Mouse (Mus musculus) testis, adult 2 months (tissue): ENCODE results near the gene Lrrc66. TPM values are rescaled to one million over a fixed set of nuclear protein-coding genes. Genes with fewer than 3 reads are reported as not detected.

Experiments used
- H3K27ac ChIP-seq: fragments of 200-500 bp; 2 replicates; pipeline ENCODE4 v1.5.1; 2012; ENCODE audit warnings: low read depth, low read length; ENCODE audit not compliant: control insufficient read depth, insufficient read depth
- H3K27me3 ChIP-seq: fragments of 200-500 bp; 2 replicates; pipeline ENCODE4 v1.6.1; 2012; ENCODE audit warnings: mild to moderate bottlenecking, low read length, moderate library complexity; ENCODE audit not compliant: control insufficient read depth, insufficient read depth
- H3K36me3 ChIP-seq: fragments of 200-500 bp; 2 replicates; pipeline ENCODE4 v1.6.1; 2012; ENCODE audit warnings: mild to moderate bottlenecking, low read length; ENCODE audit not compliant: control insufficient read depth, insufficient read depth
- H3K4me1 ChIP-seq: fragments of 200-500 bp; 2 replicates; pipeline ENCODE4 v1.6.1; 2012; ENCODE audit warnings: low read length; ENCODE audit not compliant: control insufficient read depth, insufficient read depth
- H3K4me3 ChIP-seq: fragments of 200-500 bp; 2 replicates; pipeline ENCODE4 v1.5.1; 2012; ENCODE audit warnings: low read depth, mild to moderate bottlenecking, low read length, moderate library complexity, mixed read lengths; ENCODE audit not compliant: control insufficient read depth
- CTCF ChIP-seq: fragments of 200-500 bp; IDR thresholded peaks from 2 replicates; pipeline ENCODE4 v1.5.1; 2012; ENCODE audit warnings: low read depth, mild to moderate bottlenecking, inconsistent platforms, low read length, moderate library complexity; ENCODE audit not compliant: control insufficient read depth, insufficient read depth, insufficient replicate concordance
- POLR2A ChIP-seq: fragments of 200-500 bp; IDR thresholded peaks from 2 replicates; pipeline ENCODE4 v1.6.1; 2012; ENCODE audit warnings: low read depth, mild to moderate bottlenecking, inconsistent platforms, low read length, moderate library complexity; ENCODE audit not compliant: control insufficient read depth
- polyA plus RNA-seq: library from polyadenylated mRNA; depleted of rRNA; stranded (reverse); fragments of >200 nt; gene quantifications from 2 replicates; pipeline ENCODE4 v1.2.3, GENCODE M21; 2012

Lrrc66 gene
- polyA plus RNA-seq, 1 experiment = 1.7 TPM

DNA sequence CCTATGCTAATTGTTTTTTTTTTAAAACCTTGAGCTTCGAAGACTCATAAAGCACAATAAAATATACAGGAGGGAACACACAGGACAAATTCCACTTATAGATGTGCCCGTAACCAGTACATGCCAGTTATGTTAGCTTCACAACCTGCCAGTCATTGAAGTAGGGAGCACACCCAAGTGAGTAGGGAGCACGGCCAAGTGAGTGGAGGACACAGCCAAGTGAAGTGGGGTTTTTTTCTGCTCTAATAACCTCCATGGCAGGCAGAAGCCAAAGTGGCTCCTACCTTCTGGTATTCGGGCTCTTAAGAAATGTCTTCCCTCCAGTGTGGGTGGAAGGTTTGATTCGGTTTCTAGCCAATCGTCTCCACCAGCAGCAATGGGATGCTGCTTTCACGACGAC lies 19.0 kb downstream of the Lrrc66 start:
- TF ChIP-seq CTCF (no peak), POLR2A (no peak)
- Histone ChIP-seq H3K36me3 (no peaks in the 10 kb centered on the region), H3K27ac (no peak overlapping the region), H3K4me1 (no peaks in the 10 kb centered on the region), H3K27me3 (no peaks in the 10 kb centered on the region), H3K4me3 (no peak overlapping the region)

DNA sequence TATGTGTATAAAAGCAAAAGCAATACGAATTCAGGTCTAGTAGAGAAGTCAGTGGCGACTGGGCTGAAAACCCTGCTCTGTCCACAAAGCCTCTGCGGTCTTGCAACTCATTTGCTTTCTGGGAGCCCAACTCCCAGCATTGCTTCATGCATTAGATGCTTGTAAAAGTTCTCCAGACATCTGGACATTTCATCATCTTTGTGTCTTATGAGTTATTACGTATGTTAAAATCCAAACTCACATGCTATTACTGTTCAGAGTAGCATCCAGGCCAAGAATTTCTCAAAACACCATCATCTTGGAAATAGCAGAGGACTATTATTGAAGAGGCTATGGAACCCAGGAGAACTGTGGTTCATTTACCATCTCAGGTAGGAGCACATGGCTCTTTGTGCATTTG lies 21.3 kb downstream of the Lrrc66 start:
- Histone ChIP-seq H3K4me1 (no peaks in the 10 kb centered on the region), H3K27me3 (no peaks in the 10 kb centered on the region), H3K36me3 (no peaks in the 10 kb centered on the region), H3K4me3 (no peak overlapping the region), H3K27ac (no peak overlapping the region)
- no peak for TF ChIP-seq CTCF
- TF ChIP-seq POLR2A = no peak

DNA sequence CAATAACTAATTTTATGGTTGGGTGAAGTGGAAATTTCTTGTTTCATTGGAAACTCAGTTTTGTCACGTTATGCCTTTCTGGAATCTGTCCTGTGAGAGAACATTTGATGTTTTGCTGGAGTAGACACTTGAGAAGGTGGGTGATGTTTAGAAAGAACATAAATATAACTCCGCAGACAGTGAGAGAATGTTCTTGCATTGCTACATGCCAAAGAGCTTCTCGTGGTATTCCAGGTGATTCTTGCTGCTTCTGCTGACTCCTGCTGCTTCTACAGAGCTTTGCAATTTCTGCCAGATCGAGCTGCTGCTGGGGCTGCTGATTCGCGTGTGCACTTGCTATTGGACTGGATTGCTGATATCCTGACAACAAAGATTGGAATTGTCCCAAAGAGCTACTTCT lies 27.4 kb downstream of the Lrrc66 start:
- no peak overlapping the region for H3K4me3 ChIP-seq
- H3K4me1 ChIP-seq = no peaks in the 10 kb centered on the region
- no peaks in the 10 kb centered on the region for H3K36me3 ChIP-seq
- TF ChIP-seq CTCF (no peak), POLR2A (no peak)
- H3K27ac ChIP-seq = no peak overlapping the region
- no peaks in the 10 kb centered on the region for H3K27me3 ChIP-seq

DNA sequence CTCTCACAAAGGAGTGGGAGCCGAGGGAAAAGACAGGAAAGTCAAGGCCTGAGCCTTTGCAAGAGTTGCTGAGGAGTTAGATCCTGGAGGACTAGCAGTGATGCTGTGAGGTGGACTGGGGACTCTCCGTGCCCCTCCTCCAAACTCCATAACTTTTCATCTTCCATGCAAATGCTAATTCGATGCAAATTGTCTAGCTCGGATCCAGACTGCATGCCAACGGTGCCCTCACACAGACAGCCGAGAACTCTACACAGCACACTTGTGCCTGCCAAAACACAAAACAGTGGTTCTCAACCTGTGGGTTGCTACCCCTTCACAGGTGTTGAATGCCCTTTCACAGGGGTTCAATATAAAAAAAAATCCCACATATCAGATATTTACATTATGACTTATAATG lies 27.8 kb downstream of the Lrrc66 start:
- Histone ChIP-seq H3K4me1 (no peaks in the 10 kb centered on the region), H3K4me3 (no peak overlapping the region), H3K27ac (no peak overlapping the region), H3K36me3 (no peaks in the 10 kb centered on the region), H3K27me3 (no peaks in the 10 kb centered on the region)
- TF ChIP-seq POLR2A = no peak
- TF ChIP-seq CTCF = no peak

DNA sequence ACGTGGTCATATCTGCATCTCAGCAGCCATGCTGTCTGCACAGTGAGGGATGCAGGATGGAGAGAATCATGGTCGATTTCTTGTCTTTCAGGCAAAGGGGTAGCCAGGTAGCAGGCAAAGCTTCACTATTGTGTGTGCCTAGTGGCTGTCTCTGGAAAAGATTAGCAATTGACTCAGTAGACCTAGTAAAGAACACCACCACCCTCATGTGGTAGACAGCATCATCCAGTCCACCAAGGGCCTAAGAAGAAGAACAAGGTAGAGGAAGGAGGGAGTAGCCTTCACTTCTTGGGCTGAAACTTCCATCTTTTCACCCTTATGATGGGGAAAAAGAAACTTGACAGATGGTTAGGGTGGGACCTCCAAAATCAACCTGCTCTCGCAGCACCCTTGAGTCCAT lies 29.5 kb downstream of the Lrrc66 start:
- H3K27ac ChIP-seq = no peak overlapping the region
- no peak overlapping the region for H3K4me3 ChIP-seq
- no peaks in the 10 kb centered on the region for H3K36me3 ChIP-seq
- H3K4me1 ChIP-seq = no peaks in the 10 kb centered on the region
- H3K27me3 ChIP-seq = no peaks in the 10 kb centered on the region
- TF ChIP-seq POLR2A (no peak), CTCF (no peak)

DNA sequence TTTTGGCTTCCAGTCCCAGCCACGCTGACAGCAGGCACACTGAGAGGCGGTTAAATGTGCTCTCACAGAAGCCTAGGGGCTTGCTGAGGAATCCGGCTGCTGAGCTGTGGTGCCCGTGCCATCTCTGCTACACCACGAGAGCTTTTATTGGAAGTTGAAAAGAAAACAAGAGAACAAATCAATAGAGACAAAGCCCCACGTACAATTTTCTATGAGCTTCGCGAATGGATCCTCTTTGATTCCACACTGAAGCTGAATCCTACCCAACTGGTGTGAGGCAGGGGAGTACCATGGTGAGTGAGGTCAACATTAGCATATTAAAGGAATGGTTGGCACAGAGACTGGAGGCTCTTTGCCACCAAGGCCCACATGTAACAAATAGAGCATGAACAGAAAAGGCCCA lies 31.0 kb downstream of the Lrrc66 start:
- H3K36me3 ChIP-seq = no peaks in the 10 kb centered on the region
- no peak for TF ChIP-seq CTCF
- no peak for TF ChIP-seq POLR2A
- H3K4me1 ChIP-seq = no peaks in the 10 kb centered on the region
- H3K27ac ChIP-seq = no peak overlapping the region
- H3K27me3 ChIP-seq = no peaks in the 10 kb centered on the region
- H3K4me3 ChIP-seq = no peak overlapping the region

DNA sequence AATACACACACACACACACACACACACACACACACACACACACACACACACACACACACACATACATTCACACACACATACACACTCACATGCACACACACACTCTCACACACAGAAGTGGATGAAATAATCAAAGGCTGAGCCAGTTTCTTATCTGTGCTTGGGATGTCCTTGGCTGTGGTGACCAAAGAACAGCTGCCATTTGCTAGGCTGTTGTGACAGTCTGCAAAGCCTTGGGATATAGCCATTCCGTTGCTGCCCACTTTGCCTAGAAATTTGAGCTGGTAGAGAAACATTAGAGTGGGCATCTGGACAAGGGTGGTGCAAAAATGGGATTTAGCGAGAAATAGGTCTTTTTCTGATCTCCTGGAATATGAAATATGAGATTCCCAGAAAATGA lies 32.3 kb downstream of the Lrrc66 start:
- no peak overlapping the region for H3K4me3 ChIP-seq
- H3K27me3 ChIP-seq = no peaks in the 10 kb centered on the region
- TF ChIP-seq CTCF (no peak), POLR2A (no peak)
- H3K36me3 ChIP-seq = no peaks in the 10 kb centered on the region
- no peak overlapping the region for H3K27ac ChIP-seq
- no peaks in the 10 kb centered on the region for H3K4me1 ChIP-seq

DNA sequence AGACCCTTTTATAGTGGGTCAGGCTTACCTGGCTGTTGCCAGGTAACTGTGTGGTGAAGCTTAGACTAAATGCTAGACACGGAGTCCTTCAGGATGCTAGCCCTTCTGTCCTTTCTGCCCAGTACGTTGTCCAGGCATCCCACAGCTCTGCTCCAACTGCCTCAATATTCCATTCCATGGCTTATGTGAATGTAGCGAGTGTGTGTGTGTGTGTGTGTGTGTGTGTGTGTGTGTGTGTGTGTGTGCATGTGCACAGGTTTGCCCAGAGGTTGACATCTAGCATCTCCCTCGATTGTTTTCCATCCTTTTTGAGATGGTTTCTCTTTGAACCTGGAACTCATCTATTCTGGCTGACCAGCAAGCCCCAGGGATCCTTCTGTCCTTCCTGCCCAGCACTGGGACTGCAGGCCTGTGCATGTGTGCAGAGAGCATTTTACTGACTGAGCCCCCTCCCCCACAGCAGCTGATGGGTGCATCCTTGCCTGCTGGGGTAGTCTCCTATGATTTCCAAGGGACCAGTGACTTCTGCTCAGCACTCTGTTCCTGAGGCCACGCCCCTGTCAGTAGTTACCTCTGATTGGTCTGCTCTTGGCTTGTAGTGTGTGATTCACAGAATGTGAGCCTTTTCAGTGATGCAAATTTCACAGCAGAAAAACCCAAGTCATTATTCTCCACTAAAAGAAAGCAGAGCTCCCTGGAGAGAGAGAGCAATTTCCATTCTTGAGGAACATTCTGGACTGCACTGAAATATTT lies 33.2 kb downstream of the Lrrc66 start:
- H3K4me1 ChIP-seq = no peaks in the 10 kb centered on the region
- H3K27me3 ChIP-seq = no peaks in the 10 kb centered on the region
- no peaks in the 10 kb centered on the region for H3K36me3 ChIP-seq
- H3K4me3 ChIP-seq = no peak overlapping the region
- H3K27ac ChIP-seq = no peak overlapping the region
- TF ChIP-seq POLR2A = no peak
- TF ChIP-seq CTCF = no peak

DNA sequence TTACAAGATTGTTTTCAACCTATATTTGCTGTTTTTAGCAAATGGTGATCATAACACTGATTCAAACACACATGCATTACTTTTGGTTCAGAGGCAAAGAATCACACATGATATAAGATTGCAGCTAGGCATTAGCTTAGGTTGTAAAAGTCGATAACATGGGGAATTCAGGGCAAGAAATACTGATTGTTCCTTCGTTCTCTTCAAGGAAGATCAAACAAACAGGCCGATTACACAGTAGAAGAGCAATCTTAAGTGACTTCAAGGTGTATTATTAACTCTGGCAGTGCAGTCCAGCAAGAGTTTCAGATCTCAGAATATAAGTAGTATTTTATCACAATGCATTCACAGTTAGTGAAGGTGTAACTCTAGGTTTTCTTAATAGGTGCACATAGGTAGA lies 45.2 kb downstream of the Lrrc66 start:
- no peaks in the 10 kb centered on the region for H3K4me1 ChIP-seq
- TF ChIP-seq CTCF (no peak), POLR2A (no peak)
- H3K27me3 ChIP-seq = no peaks in the 10 kb centered on the region
- no peaks in the 10 kb centered on the region for H3K36me3 ChIP-seq
- H3K27ac ChIP-seq = no peak overlapping the region
- H3K4me3 ChIP-seq = no peak overlapping the region
